Mouse (Mus musculus): ENCODE measurements around the gene Nek7. TPM values are rescaled to one million over a fixed set of nuclear protein-coding genes. Genes with fewer than 3 reads are reported as not detected.

The Nek7 gene
- total and polyA plus RNA-seq, 3 experiments = 17.3 to 79.7 (median 69.9) TPM

- Histone ChIP-seq H3K4me1 (ENCODE audit: control insufficient read depth, insufficient read depth, low read length) (peaks cover 3% of the 10 kb centered on the region), H3K36me3 (ENCODE audit: control insufficient read depth, insufficient read depth, low read length) (no peaks in the 10 kb centered on the region; the same call in 1 of the 2 replicates), H3K4me3 (no peak overlapping the region), H3K27ac (no peak overlapping the region), H3K79me2 (replicated peaks; ENCODE audit: control insufficient read depth, insufficient read depth, low read length) (no peaks in the 10 kb centered on the region), H3K9ac (ENCODE audit: low read depth, low read length) (no peak overlapping the region), H3K27me3 (ENCODE audit: control insufficient read depth, insufficient read depth, low read length) (no peaks in the 10 kb centered on the region)
- no peak for DNase-seq
- WGBS = 95% methylated on average over 6 of the region's 6 CpGs
- TF ChIP-seq CTCF (IDR thresholded peaks at IDR 0.05) (no peak), EP300 (IDR thresholded peaks at IDR 0.05; ENCODE audit: insufficient read depth, low read depth, low read length) (no peak), POLR2A (IDR thresholded peaks at IDR 0.05; ENCODE audit: insufficient read depth, low read depth, low read length) (no peak)
- intact Hi-C loops (cut with DNase I) = loop anchor here (5.0 kb wide), 1 partner anchor 131 kb away; the partner anchor contains the start of gene Nek7
Measured at GRCm38 (mm10) chr1:138491382-138492097, 128.4 kb downstream of the Nek7 start.

GRCm38 (mm10) chr1:138487569-138487968 lies 132.4 kb downstream of the Nek7 start:
- Histone ChIP-seq H3K4me3 (no peak overlapping the region), H3K4me1 (ENCODE audit: control insufficient read depth, insufficient read depth, low read length) (no peaks in the 10 kb centered on the region), H3K9ac (ENCODE audit: low read depth, low read length) (no peak overlapping the region), H3K27ac (no peak overlapping the region), H3K36me3 (ENCODE audit: control insufficient read depth, insufficient read depth, low read length) (no peaks in the 10 kb centered on the region; the same call in 1 of the 2 replicates), H3K27me3 (ENCODE audit: control insufficient read depth, insufficient read depth, low read length) (no peaks in the 10 kb centered on the region), H3K79me2 (replicated peaks; ENCODE audit: control insufficient read depth, insufficient read depth, low read length) (no peaks in the 10 kb centered on the region)
- DNase-seq = no peak
- intact Hi-C loops (cut with DNase I) = loop anchor here (5.0 kb wide), 1 partner anchor 160 kb away; no protein-coding TSS in a partner anchor
- TF ChIP-seq CTCF (IDR thresholded peaks at IDR 0.05) (peak; percentile 50), POLR2A (IDR thresholded peaks at IDR 0.05; ENCODE audit: insufficient read depth, low read depth, low read length) (no peak)
- 82% methylated on average over 5 of the region's 5 CpGs for WGBS

- WGBS = 58% methylated on average over 1 of the region's 1 CpGs
Measured at GRCm38 (mm10) chr1:138480694-138481093, 139.2 kb downstream of the Nek7 start.

GRCm38 (mm10) chr1:138465352-138465751 lies 154.6 kb downstream of the Nek7 start:
- intact Hi-C loops (cut with DNase I) = no loop called here
- no peak for DNase-seq
- Histone ChIP-seq H3K9ac (ENCODE audit: low read depth, low read length) (no peak overlapping the region), H3K4me3 (no peak overlapping the region), H3K27ac (no peak overlapping the region), H3K36me3 (ENCODE audit: control insufficient read depth, insufficient read depth, low read length) (no peaks in the 10 kb centered on the region), H3K4me1 (ENCODE audit: control insufficient read depth, insufficient read depth, low read length) (no peaks in the 10 kb centered on the region), H3K27me3 (ENCODE audit: control insufficient read depth, insufficient read depth, low read length) (no peaks in the 10 kb centered on the region), H3K79me2 (replicated peaks; ENCODE audit: control insufficient read depth, insufficient read depth, low read length) (no peaks in the 10 kb centered on the region)
- TF ChIP-seq POLR2A (IDR thresholded peaks at IDR 0.05; ENCODE audit: insufficient read depth, low read depth, low read length) (no peak), CTCF (IDR thresholded peaks at IDR 0.05) (no peak), EP300 (IDR thresholded peaks at IDR 0.05; ENCODE audit: insufficient read depth, low read depth, low read length) (no peak)
- 84% methylated on average over 2 of the region's 2 CpGs for WGBS

More at GRCm38 (mm10) chr1:138480694-138481093, 139.2 kb downstream of the Nek7 start:
- Histone ChIP-seq H3K27me3 (ENCODE audit: control insufficient read depth, insufficient read depth, low read length) (no peaks in the 10 kb centered on the region), H3K36me3 (ENCODE audit: control insufficient read depth, insufficient read depth, low read length) (no peaks in the 10 kb centered on the region; the same call in 1 of the 2 replicates), H3K79me2 (replicated peaks; ENCODE audit: control insufficient read depth, insufficient read depth, low read length) (no peaks in the 10 kb centered on the region), H3K27ac (no peak overlapping the region), H3K4me3 (no peak overlapping the region), H3K9ac (ENCODE audit: low read depth, low read length) (no peak overlapping the region), H3K4me1 (ENCODE audit: control insufficient read depth, insufficient read depth, low read length) (no peaks in the 10 kb centered on the region)
- DNase-seq = no peak
- no peak for TF ChIP-seq CTCF (IDR thresholded peaks at IDR 0.05)
- TF ChIP-seq POLR2A (IDR thresholded peaks at IDR 0.05; ENCODE audit: insufficient read depth, low read depth, low read length) = no peak
- TF ChIP-seq EP300 (IDR thresholded peaks at IDR 0.05; ENCODE audit: insufficient read depth, low read depth, low read length) = no peak
- intact Hi-C loops (cut with DNase I) = no loop called here

- Histone ChIP-seq H3K36me3 (ENCODE audit: control insufficient read depth, insufficient read depth, low read length) (no peaks in the 10 kb centered on the region), H3K4me1 (ENCODE audit: control insufficient read depth, insufficient read depth, low read length) (no peaks in the 10 kb centered on the region), H3K27me3 (ENCODE audit: control insufficient read depth, insufficient read depth, low read length) (no peaks in the 10 kb centered on the region), H3K79me2 (replicated peaks; ENCODE audit: control insufficient read depth, insufficient read depth, low read length) (no peaks in the 10 kb centered on the region), H3K27ac (no peak overlapping the region), H3K9ac (ENCODE audit: low read depth, low read length) (no peak overlapping the region), H3K4me3 (no peak overlapping the region)
- 78% methylated on average over 3 of the region's 3 CpGs for WGBS
- intact Hi-C loops (cut with DNase I) = no loop called here
- TF ChIP-seq EP300 (IDR thresholded peaks at IDR 0.05; ENCODE audit: insufficient read depth, low read depth, low read length) = no peak
- no peak for TF ChIP-seq POLR2A (IDR thresholded peaks at IDR 0.05; ENCODE audit: insufficient read depth, low read depth, low read length)
- no peak for TF ChIP-seq CTCF (IDR thresholded peaks at IDR 0.05)
- DNase-seq = no peak
Measured at GRCm38 (mm10) chr1:138461425-138461824, 158.5 kb downstream of the Nek7 start.

GRCm38 (mm10) chr1:138449476-138449851 lies 170.5 kb downstream of the Nek7 start:
- no peaks in the 10 kb centered on the region for H3K36me3 ChIP-seq (ENCODE audit: control insufficient read depth, insufficient read depth, low read length)
- no peak overlapping the region for H3K9ac ChIP-seq (ENCODE audit: low read depth, low read length)
- H3K27me3 ChIP-seq (ENCODE audit: control insufficient read depth, insufficient read depth, low read length) = no peaks in the 10 kb centered on the region
- TF ChIP-seq EP300 (IDR thresholded peaks at IDR 0.05; ENCODE audit: insufficient read depth, low read depth, low read length) (no peak), POLR2A (IDR thresholded peaks at IDR 0.05; ENCODE audit: insufficient read depth, low read depth, low read length) (no peak), CTCF (IDR thresholded peaks at IDR 0.05) (no peak)
- intact Hi-C loops (cut with DNase I) = no loop called here
- H3K4me1 ChIP-seq (ENCODE audit: control insufficient read depth, insufficient read depth, low read length) = no peaks in the 10 kb centered on the region
- no peak overlapping the region for H3K4me3 ChIP-seq
- WGBS = 76% methylated on average over 2 of the region's 2 CpGs
- H3K79me2 ChIP-seq (replicated peaks; ENCODE audit: control insufficient read depth, insufficient read depth, low read length) = no peaks in the 10 kb centered on the region
- no peak for DNase-seq
- no peak overlapping the region for H3K27ac ChIP-seq

Measured in heart, adult 2 months (tissue).